Mouse (Mus musculus) hindbrain, embryonic 13.5 days (tissue): ENCODE data around the gene Pcnt. TPM values are rescaled to one million over a fixed set of nuclear protein-coding genes. Genes with fewer than 3 reads are reported as not detected.

Source experiments
- ATAC-seq: fragments of 200-750 bp; cut with Nextera tagmentation; 2 replicates; pipeline ENCODE4 v1.8.0; 2017; ENCODE audit warnings: moderate TSS enrichment; ENCODE audit not compliant: low FRiP score
- H3K27ac ChIP-seq: fragments of 300-500 bp; sonication (generic); 2 replicates; pipeline ENCODE4 v1.5.1; 2015; ENCODE audit warnings: inconsistent platforms, mild to moderate bottlenecking, moderate library complexity
- H3K27me3 ChIP-seq: fragments of 300-500 bp; sonication (generic); 2 replicates; pipeline ENCODE4 v1.6.1; 2015; ENCODE audit warnings: mild to moderate bottlenecking, inconsistent platforms
- H3K36me3 ChIP-seq: fragments of 300-500 bp; sonication (generic); 2 replicates; pipeline ENCODE4 v1.6.1; 2015; ENCODE audit warnings: mild to moderate bottlenecking, inconsistent platforms
- H3K4me1 ChIP-seq: fragments of 300-500 bp; sonication (generic); replicated peaks from 2 replicates; pipeline ENCODE4 v1.6.1; 2015; ENCODE audit warnings: inconsistent platforms
- H3K4me2 ChIP-seq: fragments of 300-500 bp; sonication (generic); 2 replicates; pipeline ENCODE4 v1.6.1; 2015; ENCODE audit warnings: inconsistent platforms, mild to moderate bottlenecking, moderate library complexity
- H3K4me3 ChIP-seq: fragments of 300-500 bp; sonication (generic); 2 replicates; pipeline ENCODE4 v1.5.1; 2015; ENCODE audit warnings: mild to moderate bottlenecking, inconsistent platforms
- H3K9ac ChIP-seq: fragments of 300-500 bp; sonication (generic); 2 replicates; pipeline ENCODE4 v1.6.1; 2015; ENCODE audit warnings: mild to moderate bottlenecking, inconsistent platforms
- H3K9me3 ChIP-seq: fragments of 300-500 bp; sonication (generic); 2 replicates; pipeline ENCODE4 v1.6.1; 2016; ENCODE audit warnings: inconsistent platforms
- WGBS: fragments of 180-500 bp; shearing (Covaris S2); methylation state at CpG from one replicate; pipeline ENCODE4 v1.1.7; 2015; 5-methylcytosine and 5-hydroxymethylcytosine counted together
- polyA plus RNA-seq: library from polyadenylated mRNA; unstranded; fragments of >200 nt; fragmentation: Nextera tagmentation; extraction: Ambion mirVana; gene quantifications from 2 replicates; pipeline ENCODE4 v1.2.1, GENCODE M21; 2015

The Pcnt gene
- polyA plus RNA-seq, 1 experiment from 2014 or later, result 8.1 TPM

GRCm38 (mm10) chr10:76448851-76449250, 6.3 kb upstream of the Pcnt start, which contains the start of gene 2610028H24Rik:
2610028H24Rik (plus strand) TSS chr10:76449081.
- H3K36me3 ChIP-seq, result no peaks in the 10 kb centered on the region
- ATAC-seq, result no peak
- H3K4me1 ChIP-seq, result no peaks in the 10 kb centered on the region
- H3K27me3 ChIP-seq, result no peaks in the 10 kb centered on the region
- H3K27ac ChIP-seq, result no peak within 1 kb of the TSS
- H3K4me2 ChIP-seq, result no peak within 1 kb of the TSS
- H3K4me3 ChIP-seq, result no peak within 1 kb of the TSS
- no peaks in the 10 kb centered on the region for H3K9me3 ChIP-seq
- WGBS, result 62% methylated on average over 5 of the region's 5 CpGs
- H3K9ac ChIP-seq, result no peak within 1 kb of the TSS; the same call in 1 of the 2 replicates

- Histone ChIP-seq H3K9me3 (no peaks in the 10 kb centered on the region), H3K4me2 (no peak overlapping the region), H3K27me3 (no peaks in the 10 kb centered on the region), H3K4me3 (no peak overlapping the region), H3K4me1 (peaks cover 8% of the 10 kb centered on the region), H3K36me3 (no peaks in the 10 kb centered on the region), H3K27ac (no peak overlapping the region), H3K9ac (no peak overlapping the region)
- WGBS, result 86% methylated on average over 15 of the region's 15 CpGs
- ATAC-seq, result no peak
Observed at GRCm38 (mm10) chr10:76447406-76448229, 5.0 kb upstream of the Pcnt start.

GRCm38 (mm10) chr10:76445996-76446681, 3.6 kb upstream of the Pcnt start:
- Histone ChIP-seq H3K9me3 (no peaks in the 10 kb centered on the region), H3K27me3 (no peaks in the 10 kb centered on the region), H3K36me3 (no peaks in the 10 kb centered on the region), H3K4me1 (peaks cover 16% of the 10 kb centered on the region), H3K4me2 (no peak overlapping the region), H3K4me3 (no peak overlapping the region), H3K27ac (no peak overlapping the region), H3K9ac (no peak overlapping the region)
- no peak for ATAC-seq
- 88% methylated on average over 4 of the region's 4 CpGs for WGBS

- Histone ChIP-seq H3K27me3 (no peaks in the 10 kb centered on the region), H3K9me3 (no peaks in the 10 kb centered on the region), H3K9ac (no peak within 1 kb of the TSS), H3K27ac (no peak within 1 kb of the TSS), H3K36me3 (peaks cover 44% of the 10 kb centered on the region), H3K4me3 (peak within 1 kb of the TSS; percentile 90; the same call in 1 of the 2 replicates), H3K4me2 (peak within 1 kb of the TSS; percentile 77), H3K4me1 (peaks cover 21% of the 10 kb centered on the region)
- WGBS, result 96% methylated on average over 17 of the region's 17 CpGs
- no peak for ATAC-seq
Observed at GRCm38 (mm10) chr10:76440281-76440680, 2.3 kb downstream of the Pcnt start, which contains the start of gene AC141477.1. AC141477.1 (minus strand) TSS chr10:76440444.

- H3K9me3 ChIP-seq, result no peaks in the 10 kb centered on the region
- no peak overlapping the region for H3K27ac ChIP-seq
- H3K27me3 ChIP-seq, result no peaks in the 10 kb centered on the region
- H3K4me2 ChIP-seq, result no peak overlapping the region
- ATAC-seq, result no peak
- no peak overlapping the region for H3K9ac ChIP-seq
- H3K4me1 ChIP-seq, result peaks cover 21% of the 10 kb centered on the region
- peaks cover 53% of the 10 kb centered on the region for H3K36me3 ChIP-seq
- no peak overlapping the region for H3K4me3 ChIP-seq
- 96% methylated on average over 9 of the region's 9 CpGs for WGBS
Observed at GRCm38 (mm10) chr10:76439107-76439890, 3.3 kb downstream of the Pcnt start.

- peaks cover 94% of the 10 kb centered on the region for H3K36me3 ChIP-seq
- no peak for ATAC-seq
- 96% methylated on average over 11 of the region's 11 CpGs for WGBS
Observed at GRCm38 (mm10) chr10:76433925-76434324, 8.7 kb downstream of the Pcnt start.

GRCm38 (mm10) chr10:76425674-76426073, 16.9 kb downstream of the Pcnt start:
- ATAC-seq, result no peak

More at GRCm38 (mm10) chr10:76433925-76434324, 8.7 kb downstream of the Pcnt start:
- Histone ChIP-seq H3K4me1 (no peaks in the 10 kb centered on the region), H3K9ac (no peak overlapping the region), H3K27me3 (no peaks in the 10 kb centered on the region), H3K27ac (no peak overlapping the region), H3K4me3 (no peak overlapping the region), H3K9me3 (no peaks in the 10 kb centered on the region), H3K4me2 (no peak overlapping the region)

GRCm38 (mm10) chr10:76416811-76417210, 25.8 kb downstream of the Pcnt start:
- H3K4me2 ChIP-seq, result no peak overlapping the region
- H3K4me3 ChIP-seq, result no peak overlapping the region
- 83% methylated on average over 12 of the region's 12 CpGs for WGBS
- no peaks in the 10 kb centered on the region for H3K9me3 ChIP-seq
- H3K4me1 ChIP-seq, result no peaks in the 10 kb centered on the region
- H3K27me3 ChIP-seq, result no peaks in the 10 kb centered on the region
- no peak overlapping the region for H3K9ac ChIP-seq
- peaks cover 96% of the 10 kb centered on the region for H3K36me3 ChIP-seq
- no peak for ATAC-seq
- H3K27ac ChIP-seq, result no peak overlapping the region

More at GRCm38 (mm10) chr10:76425674-76426073, 16.9 kb downstream of the Pcnt start:
- H3K4me3 ChIP-seq, result no peak overlapping the region
- no peak overlapping the region for H3K27ac ChIP-seq
- H3K9me3 ChIP-seq, result no peaks in the 10 kb centered on the region
- no peaks in the 10 kb centered on the region for H3K27me3 ChIP-seq
- H3K9ac ChIP-seq, result no peak overlapping the region
- H3K36me3 ChIP-seq, result peaks cover 95% of the 10 kb centered on the region
- no peak overlapping the region for H3K4me2 ChIP-seq
- H3K4me1 ChIP-seq, result no peaks in the 10 kb centered on the region
- 95% methylated on average over 7 of the region's 7 CpGs for WGBS

GRCm38 (mm10) chr10:76408520-76408919, 34.1 kb downstream of the Pcnt start:
- no peak overlapping the region for H3K27ac ChIP-seq
- H3K4me3 ChIP-seq, result no peak overlapping the region
- H3K4me1 ChIP-seq, result no peaks in the 10 kb centered on the region
- H3K9me3 ChIP-seq, result no peaks in the 10 kb centered on the region
- no peaks in the 10 kb centered on the region for H3K27me3 ChIP-seq
- ATAC-seq, result no peak
- H3K4me2 ChIP-seq, result no peak overlapping the region
- H3K36me3 ChIP-seq, result peaks cover 86% of the 10 kb centered on the region
- 90% methylated on average over 10 of the region's 10 CpGs for WGBS
- no peak overlapping the region for H3K9ac ChIP-seq

- no peak overlapping the region for H3K9ac ChIP-seq
- H3K4me3 ChIP-seq, result no peak overlapping the region
- 91% methylated on average over 12 of the region's 12 CpGs for WGBS
- no peak overlapping the region for H3K27ac ChIP-seq
- ATAC-seq, result no peak
- no peaks in the 10 kb centered on the region for H3K27me3 ChIP-seq
- no peaks in the 10 kb centered on the region for H3K4me1 ChIP-seq
- H3K36me3 ChIP-seq, result peaks cover 63% of the 10 kb centered on the region
- H3K4me2 ChIP-seq, result no peak overlapping the region
- H3K9me3 ChIP-seq, result no peaks in the 10 kb centered on the region
Observed at GRCm38 (mm10) chr10:76392596-76392995, 50.0 kb downstream of the Pcnt start.

GRCm38 (mm10) chr10:76391786-76392185, 50.8 kb downstream of the Pcnt start:
- WGBS, result 86% methylated on average over 9 of the region's 9 CpGs
- no peaks in the 10 kb centered on the region for H3K27me3 ChIP-seq
- H3K36me3 ChIP-seq, result peaks cover 61% of the 10 kb centered on the region

GRCm38 (mm10) chr10:76391166-76391565, 51.4 kb downstream of the Pcnt start:
- H3K36me3 ChIP-seq, result peaks cover 62% of the 10 kb centered on the region
- H3K4me2 ChIP-seq, result no peak overlapping the region
- H3K27ac ChIP-seq, result no peak overlapping the region
- H3K4me1 ChIP-seq, result no peaks in the 10 kb centered on the region
- H3K27me3 ChIP-seq, result no peaks in the 10 kb centered on the region
- H3K9ac ChIP-seq, result no peak overlapping the region
- WGBS, result 96% methylated on average over 9 of the region's 9 CpGs
- no peaks in the 10 kb centered on the region for H3K9me3 ChIP-seq
- no peak for ATAC-seq
- H3K4me3 ChIP-seq, result no peak overlapping the region

More at GRCm38 (mm10) chr10:76391786-76392185, 50.8 kb downstream of the Pcnt start:
- Histone ChIP-seq H3K9ac (no peak overlapping the region), H3K4me3 (no peak overlapping the region), H3K4me1 (no peaks in the 10 kb centered on the region), H3K9me3 (no peaks in the 10 kb centered on the region), H3K27ac (no peak overlapping the region), H3K4me2 (no peak overlapping the region)
- ATAC-seq, result no peak
